Mouse (Mus musculus) heart, embryonic 14.5 days (tissue): ENCODE measurements around the gene Bcat1. TPM values are rescaled to one million over a fixed set of nuclear protein-coding genes. Genes with fewer than 3 reads are reported as not detected.

Experiments used
- ATAC-seq: fragments of 200-750 bp; cut with Nextera tagmentation; 2 replicates; pipeline ENCODE4 v1.8.0; 2017; ENCODE audit warnings: low read depth, moderate TSS enrichment; ENCODE audit not compliant: insufficient number of reproducible peaks, insufficient read depth, low FRiP score
- H3K27ac ChIP-seq, 2 experiments: fragments of 200-500 bp in 1 of 2; fragments of 300-500 bp in 1 of 2; sonication (generic) in 1 of 2; replicated peaks in 1 of 2; 2 replicates each; pipeline ENCODE4 v1.5.1; 2012 to 2014; ENCODE audit warnings: low read depth in 2 of 2, low read length in 2 of 2, control low read depth in 1 of 2, mild to moderate bottlenecking in 1 of 2, mixed read lengths in 1 of 2; ENCODE audit not compliant: control insufficient read depth in 1 of 2, insufficient read depth in 1 of 2
- H3K27me3 ChIP-seq: fragments of 300-500 bp; sonication (generic); 2 replicates; pipeline ENCODE4 v1.6.1; 2014; ENCODE audit warnings: mild to moderate bottlenecking, low read length, control low read depth; ENCODE audit not compliant: control insufficient read depth, insufficient read depth
- H3K36me3 ChIP-seq: fragments of 300-500 bp; sonication (generic); 2 replicates; pipeline ENCODE4 v1.6.1; 2014; ENCODE audit warnings: mild to moderate bottlenecking, control low read depth, low read length, mixed read lengths; ENCODE audit not compliant: control insufficient read depth, insufficient read depth
- H3K4me1 ChIP-seq, 2 experiments: fragments of 200-500 bp in 1 of 2; fragments of 300-500 bp in 1 of 2; sonication (generic) in 1 of 2; 2 replicates each; pipeline ENCODE4 v1.6.1; 2012 to 2014; ENCODE audit warnings: low read length in 2 of 2, control low read depth in 1 of 2, mixed read lengths in 1 of 2; ENCODE audit not compliant: control insufficient read depth in 2 of 2, insufficient read depth in 2 of 2
- H3K4me2 ChIP-seq: fragments of 300-500 bp; sonication (generic); 2 replicates; pipeline ENCODE4 v1.6.1; 2014; ENCODE audit warnings: mild to moderate bottlenecking, low read length
- H3K4me3 ChIP-seq, 2 experiments: fragments of 200-500 bp in 1 of 2; fragments of 300-500 bp in 1 of 2; sonication (generic) in 1 of 2; 2 replicates each; pipeline ENCODE4 v1.5.1; 2012 to 2014; ENCODE audit warnings: low read length in 2 of 2, mild to moderate bottlenecking in 2 of 2, control low read depth in 1 of 2, low read depth in 1 of 2, moderate library complexity in 1 of 2; ENCODE audit not compliant: control insufficient read depth in 1 of 2, insufficient read depth in 1 of 2
- H3K9ac ChIP-seq: fragments of 300-500 bp; sonication (generic); 2 replicates; pipeline ENCODE4 v1.6.1; 2014; ENCODE audit warnings: mild to moderate bottlenecking, low read length
- H3K9me3 ChIP-seq: fragments of 300-500 bp; sonication (generic); 2 replicates; pipeline ENCODE4 v1.6.1; 2016; ENCODE audit warnings: low read length, control low read depth; ENCODE audit not compliant: control insufficient read depth
- WGBS: fragments of 180-500 bp; shearing (Covaris S2); extraction: QIAGEN DNeasy Blood & Tissue Kit; methylation state at CpG from one replicate; pipeline ENCODE4 v1.1.7; 2014; 5-methylcytosine and 5-hydroxymethylcytosine counted together
- polyA plus RNA-seq: library from polyadenylated mRNA; unstranded; fragments of >200 nt; fragmentation: Nextera tagmentation; extraction: Ambion mirVana; gene quantifications from 2 replicates; pipeline ENCODE4 v1.2.1, GENCODE M21; 2014

Gene Bcat1
- polyA plus RNA-seq, 1 experiment from 2014 or later: 6.2 TPM

- no peaks in the 10 kb centered on the region for H3K27me3 ChIP-seq
- H3K27ac ChIP-seq: no peak overlapping the region
- H3K9me3 ChIP-seq: no peaks in the 10 kb centered on the region
- no peaks in the 10 kb centered on the region for H3K4me1 ChIP-seq
- 71% methylated on average over 8 of the region's 8 CpGs for WGBS
- H3K9ac ChIP-seq: no peak overlapping the region
- no peak overlapping the region for H3K4me2 ChIP-seq
- no peak overlapping the region for H3K4me3 ChIP-seq
- no peak for ATAC-seq
- no peaks in the 10 kb centered on the region for H3K36me3 ChIP-seq
Measured at GRCm38 (mm10) chr6:144972351-144972750, 103.6 kb downstream of the Bcat1 start.

GRCm38 (mm10) chr6:144970900-144971299 is 105.1 kb downstream of the Bcat1 start:
- ATAC-seq: no peak
- no peak overlapping the region for H3K9ac ChIP-seq
- H3K9me3 ChIP-seq: no peaks in the 10 kb centered on the region
- H3K27me3 ChIP-seq: no peaks in the 10 kb centered on the region
- H3K27ac ChIP-seq: no peak overlapping the region
- H3K36me3 ChIP-seq: no peaks in the 10 kb centered on the region
- WGBS: 82% methylated on average over 4 of the region's 4 CpGs
- H3K4me3 ChIP-seq: no peak overlapping the region
- no peaks in the 10 kb centered on the region for H3K4me1 ChIP-seq
- H3K4me2 ChIP-seq: no peak overlapping the region

GRCm38 (mm10) chr6:144967536-144967935 is 108.4 kb downstream of the Bcat1 start:
- H3K27ac ChIP-seq: no peak overlapping the region
- no peak for ATAC-seq
- 73% methylated on average over 6 of the region's 6 CpGs for WGBS
- H3K27me3 ChIP-seq: no peaks in the 10 kb centered on the region
- H3K4me2 ChIP-seq: no peak overlapping the region
- no peaks in the 10 kb centered on the region for H3K9me3 ChIP-seq
- H3K4me1 ChIP-seq: no peaks in the 10 kb centered on the region
- H3K4me3 ChIP-seq: no peak overlapping the region
- no peaks in the 10 kb centered on the region for H3K36me3 ChIP-seq
- H3K9ac ChIP-seq: no peak overlapping the region

- WGBS: 71% methylated on average over 4 of the region's 4 CpGs
- no peak overlapping the region for H3K4me2 ChIP-seq
- H3K9me3 ChIP-seq: no peaks in the 10 kb centered on the region
- no peaks in the 10 kb centered on the region for H3K4me1 ChIP-seq
- no peak overlapping the region for H3K4me3 ChIP-seq
- H3K36me3 ChIP-seq: no peaks in the 10 kb centered on the region
- H3K27ac ChIP-seq: no peak overlapping the region
- no peak overlapping the region for H3K9ac ChIP-seq
- ATAC-seq: no peak
- H3K27me3 ChIP-seq: no peaks in the 10 kb centered on the region
Measured at GRCm38 (mm10) chr6:144964205-144964604, 111.8 kb downstream of the Bcat1 start.

- ATAC-seq: no peak
- 80% methylated on average over 8 of the region's 8 CpGs for WGBS
- no peaks in the 10 kb centered on the region for H3K9me3 ChIP-seq
Measured at GRCm38 (mm10) chr6:144963156-144963555, 112.8 kb downstream of the Bcat1 start.

GRCm38 (mm10) chr6:144962013-144962354 is 114.0 kb downstream of the Bcat1 start:
- Histone ChIP-seq H3K36me3 (no peaks in the 10 kb centered on the region), H3K27ac (no peak overlapping the region), H3K27me3 (no peaks in the 10 kb centered on the region), H3K9ac (no peak overlapping the region), H3K9me3 (no peaks in the 10 kb centered on the region), H3K4me1 (no peaks in the 10 kb centered on the region), H3K4me2 (no peak overlapping the region), H3K4me3 (no peak overlapping the region)
- WGBS: 60% methylated on average over 4 of the region's 4 CpGs
- ATAC-seq: no peak

More at GRCm38 (mm10) chr6:144963156-144963555, 112.8 kb downstream of the Bcat1 start:
- Histone ChIP-seq H3K27me3 (no peaks in the 10 kb centered on the region), H3K36me3 (no peaks in the 10 kb centered on the region), H3K4me2 (no peak overlapping the region), H3K27ac (no peak overlapping the region), H3K4me3 (no peak overlapping the region), H3K4me1 (no peaks in the 10 kb centered on the region), H3K9ac (no peak overlapping the region)

GRCm38 (mm10) chr6:144961253-144962012 is 114.6 kb downstream of the Bcat1 start:
- no peak overlapping the region for H3K9ac ChIP-seq
- H3K27me3 ChIP-seq: no peaks in the 10 kb centered on the region
- no peak overlapping the region for H3K4me3 ChIP-seq
- ATAC-seq: no peak
- no peak overlapping the region for H3K4me2 ChIP-seq
- no peak overlapping the region for H3K27ac ChIP-seq
- WGBS: 87% methylated on average over 25 of the region's 25 CpGs
- no peaks in the 10 kb centered on the region for H3K36me3 ChIP-seq
- no peaks in the 10 kb centered on the region for H3K9me3 ChIP-seq
- no peaks in the 10 kb centered on the region for H3K4me1 ChIP-seq
